Mouse (Mus musculus) intestine, embryonic 14.5 days (tissue): ENCODE data around the gene Rpl19. TPM values are rescaled to one million over a fixed set of nuclear protein-coding genes. Genes with fewer than 3 reads are reported as not detected.

Source experiments
- microRNA-seq: library from miRNA; unstranded; fragments of <30 nt; microRNA quantifications from one replicate; pipeline ENCODE4, GENCODE M21; 2016
- polyA plus RNA-seq: library from polyadenylated mRNA; unstranded; fragments of >200 nt; fragmentation: Nextera tagmentation; extraction: Ambion mirVana; gene quantifications from 2 replicates; pipeline ENCODE4 v1.2.1, GENCODE M21; 2014

Rpl19 gene
- polyA plus RNA-seq, 1 experiment from 2014 or later, result 1,242 TPM

Small RNA genes within 50 kb of the gene (microRNA-seq; reads per million reads assigned to microRNA genes)
- not detected for gene Gm27597

Other genes starting within 250 kb of the Rpl19 start
- gene Rpl23, start 244.3 kb upstream of the Rpl19 start, polyA plus RNA-seq, result 752 and 786 TPM in 2 replicates
- gene Lasp1, start 227.7 kb upstream of the Rpl19 start, polyA plus RNA-seq, result 85.1 and 88.6 TPM in 2 replicates
- 8.1 and 9.5 TPM in 2 replicates for gene B230217C12Rik, start 185.9 kb upstream of the Rpl19 start, polyA plus RNA-seq
- gene Fbxo47, start 142.6 kb upstream of the Rpl19 start, polyA plus RNA-seq, result 0.39 and 0.54 TPM in 2 replicates
- gene Plxdc1, start 40.3 kb upstream of the Rpl19 start, polyA plus RNA-seq, result 0.09 and 0.30 TPM in 2 replicates
- 9.6 and 13.8 TPM in 2 replicates for gene Arl5c, start 30.5 kb upstream of the Rpl19 start, polyA plus RNA-seq
- gene Cacnb1, start 3.7 kb upstream of the Rpl19 start, polyA plus RNA-seq, result 7.5 and 8.0 TPM in 2 replicates
- 0.35 and 0.43 TPM in 2 replicates for gene Stac2, start 26.8 kb downstream of the Rpl19 start, polyA plus RNA-seq
- gene Fbxl20, start 123.7 kb downstream of the Rpl19 start, polyA plus RNA-seq, result 13.0 and 15.5 TPM in 2 replicates
- 57.1 and 63.2 TPM in 2 replicates for gene Med1, start 166.6 kb downstream of the Rpl19 start, polyA plus RNA-seq
- gene Cdk12, start 176.3 kb downstream of the Rpl19 start, polyA plus RNA-seq, result 13.9 and 14.3 TPM in 2 replicates